Mouse (Mus musculus) forebrain, embryonic 14.5 days (tissue): Measurements from ENCODE around the gene Hoxa10. TPM values are rescaled to one million over a fixed set of nuclear protein-coding genes. Genes with fewer than 3 reads are reported as not detected.

Experiments used
- ATAC-seq: fragments of 200-750 bp; cut with Nextera tagmentation; 2 replicates; pipeline ENCODE4 v1.8.0; 2017; ENCODE audit warnings: mild to moderate bottlenecking, moderate library complexity
- DNase-seq: peaks from one replicate; pipeline ENCODE4 v3.0.0-alpha.2; 2015; ENCODE audit warnings: low spot score
- H3K27ac ChIP-seq: fragments of 300-500 bp; sonication (generic); 2 replicates; pipeline ENCODE4 v1.5.1; 2014; ENCODE audit warnings: low read depth, mild to moderate bottlenecking, control low read depth, low read length, moderate library complexity
- H3K27me3 ChIP-seq: fragments of 300-500 bp; sonication (generic); replicated peaks from 2 replicates; pipeline ENCODE4 v1.6.1; 2014; ENCODE audit warnings: low read length, control low read depth, mixed read lengths; ENCODE audit not compliant: control insufficient read depth, insufficient read depth
- H3K36me3 ChIP-seq: fragments of 300-500 bp; sonication (generic); 2 replicates; pipeline ENCODE4 v1.6.1; 2014; ENCODE audit warnings: low read length, control low read depth; ENCODE audit not compliant: control insufficient read depth, insufficient read depth
- H3K4me1 ChIP-seq: fragments of 300-500 bp; sonication (generic); 2 replicates; pipeline ENCODE4 v1.6.1; 2014; ENCODE audit warnings: antibody characterized with exemption, low read length, control low read depth; ENCODE audit not compliant: control insufficient read depth, insufficient read depth
- H3K4me2 ChIP-seq: fragments of 300-500 bp; sonication (generic); 2 replicates; pipeline ENCODE4 v1.6.1; 2014; ENCODE audit warnings: mild to moderate bottlenecking, control low read depth, low read length
- H3K4me3 ChIP-seq: fragments of 300-500 bp; sonication (generic); 2 replicates; pipeline ENCODE4 v1.5.1; 2014; ENCODE audit warnings: low read depth, low read length, control low read depth
- H3K9ac ChIP-seq: fragments of 300-500 bp; sonication (generic); 2 replicates; pipeline ENCODE4 v1.6.1; 2014; ENCODE audit warnings: mild to moderate bottlenecking, low read length, control low read depth, moderate library complexity
- H3K9me3 ChIP-seq: fragments of 300-500 bp; sonication (generic); replicated peaks from 2 replicates; pipeline ENCODE4 v1.6.1; 2016; ENCODE audit warnings: low read length, control low read depth, mixed read lengths; ENCODE audit not compliant: control insufficient read depth
- WGBS: fragments of 180-500 bp; shearing (Covaris S2); extraction: QIAGEN DNeasy Blood & Tissue Kit; methylation state at CpG from one replicate; pipeline ENCODE4 v1.1.7; 2014; 5-methylcytosine and 5-hydroxymethylcytosine counted together
- polyA plus RNA-seq: library from polyadenylated mRNA; unstranded; fragments of >200 nt; fragmentation: Nextera tagmentation; extraction: Ambion mirVana; gene quantifications from 2 replicates; pipeline ENCODE4 v1.2.1, GENCODE M21; 2014

Gene Hoxa10
- polyA plus RNA-seq, 1 experiment from 2014 or later, result not detected

- peaks cover 98% of the 10 kb centered on the region for H3K27me3 ChIP-seq
- H3K9ac ChIP-seq, result no peak overlapping the region
- H3K4me2 ChIP-seq, result no peak overlapping the region
- H3K27ac ChIP-seq, result no peak overlapping the region
- no peaks in the 10 kb centered on the region for H3K9me3 ChIP-seq
- DNase-seq (peak; percentile 88), ATAC-seq (peak; percentile 73)
- no peaks in the 10 kb centered on the region for H3K4me1 ChIP-seq
- H3K4me3 ChIP-seq, result no peak overlapping the region
- H3K36me3 ChIP-seq, result no peaks in the 10 kb centered on the region
- WGBS, result 1% methylated on average over 37 of the region's 37 CpGs
These were observed 29.3 kb downstream of the Hoxa10 start for GRCm38 (mm10) chr6:52211170-52211935.

DNA sequence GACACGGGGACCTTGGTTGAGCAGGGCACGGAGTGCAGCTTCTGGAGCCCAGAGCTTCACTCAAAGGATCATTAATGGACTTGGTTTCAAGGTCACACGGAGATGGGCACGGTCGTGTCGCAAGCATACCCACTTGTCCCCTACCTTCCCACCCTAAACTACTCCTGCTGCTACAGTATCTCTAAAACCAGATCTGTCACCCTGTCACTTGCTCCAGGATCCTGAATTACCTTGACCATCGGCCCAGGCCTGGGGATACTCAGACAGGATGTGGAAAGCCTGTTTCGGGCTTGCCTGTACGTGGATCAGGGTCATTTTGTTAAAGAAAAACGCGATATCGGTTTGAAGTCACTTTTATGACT, 31.0 kb downstream of the Hoxa10 start:
- no peak for DNase-seq
- Histone ChIP-seq H3K36me3 (no peaks in the 10 kb centered on the region), H3K27me3 (peaks cover 97% of the 10 kb centered on the region), H3K4me3 (no peak overlapping the region), H3K9ac (no peak overlapping the region), H3K4me1 (no peaks in the 10 kb centered on the region), H3K4me2 (no peak overlapping the region), H3K9me3 (no peaks in the 10 kb centered on the region), H3K27ac (no peak overlapping the region)
- WGBS, result 6% methylated on average over 12 of the region's 12 CpGs
- no peak for ATAC-seq

DNA sequence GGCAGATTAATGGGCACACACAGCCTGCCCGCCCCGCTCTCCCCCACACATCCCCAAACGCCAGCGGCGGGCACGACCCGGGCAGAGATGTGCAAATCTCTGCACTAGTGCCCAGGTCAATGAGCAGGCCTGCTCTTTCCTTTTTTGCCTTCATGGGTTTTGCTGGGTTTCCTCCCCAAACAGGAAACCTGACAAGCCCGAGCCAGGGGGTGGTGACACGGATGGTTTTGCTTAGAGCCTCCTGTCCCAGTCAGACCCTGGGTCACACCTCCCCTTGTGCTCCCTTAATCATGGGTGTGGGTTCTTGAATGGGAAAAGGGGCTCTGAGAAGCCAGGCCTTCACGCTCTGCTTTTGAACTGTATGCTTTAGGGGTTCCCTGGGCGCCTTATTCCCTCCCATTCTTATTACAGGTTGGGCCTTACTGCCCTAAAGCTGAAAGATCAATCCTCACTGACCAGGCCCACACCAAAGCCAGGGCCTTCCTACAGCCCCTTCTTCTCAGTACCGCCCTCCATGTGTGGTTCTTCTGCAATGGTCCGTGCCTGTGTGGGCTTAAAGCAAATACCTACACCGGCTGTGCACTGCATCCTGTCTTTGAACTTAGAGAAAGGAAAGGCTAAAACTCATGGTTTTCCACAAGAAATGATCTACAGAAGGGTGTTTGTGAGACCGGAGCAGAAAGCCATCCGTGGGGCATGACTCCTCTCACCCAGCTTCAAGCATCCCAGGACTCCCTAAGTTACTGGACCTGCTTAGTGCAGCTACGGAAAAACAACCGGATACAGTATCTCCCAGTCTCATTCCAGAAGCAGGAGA, 31.6 kb downstream of the Hoxa10 start:
- no peaks in the 10 kb centered on the region for H3K4me1 ChIP-seq
- no peak overlapping the region for H3K4me3 ChIP-seq
- no peaks in the 10 kb centered on the region for H3K9me3 ChIP-seq
- DNase-seq (no peak), ATAC-seq (no peak)
- WGBS, result 3% methylated on average over 18 of the region's 18 CpGs
- no peak overlapping the region for H3K4me2 ChIP-seq
- peaks cover 97% of the 10 kb centered on the region for H3K27me3 ChIP-seq
- no peaks in the 10 kb centered on the region for H3K36me3 ChIP-seq
- no peak overlapping the region for H3K9ac ChIP-seq
- no peak overlapping the region for H3K27ac ChIP-seq

- no peak within 1 kb of the TSS for H3K4me2 ChIP-seq
- H3K4me1 ChIP-seq, result no peaks in the 10 kb centered on the region
- no peak for ATAC-seq
- no peaks in the 10 kb centered on the region for H3K9me3 ChIP-seq
- no peak for DNase-seq
- peaks cover 97% of the 10 kb centered on the region for H3K27me3 ChIP-seq
- H3K4me3 ChIP-seq, result no peak within 1 kb of the TSS
- H3K27ac ChIP-seq, result no peak within 1 kb of the TSS
- WGBS, result under 1% methylated on average over 47 of the region's 47 CpGs
- H3K9ac ChIP-seq, result no peak within 1 kb of the TSS
- H3K36me3 ChIP-seq, result no peaks in the 10 kb centered on the region
These were observed 32.4 kb downstream of the Hoxa10 start, which contains the start of gene Hoxa6 for GRCm38 (mm10) chr6:52208072-52208867. Gene Hoxa6 (minus strand): TSS chr6:52208722.

- no peak for DNase-seq
- peaks cover 97% of the 10 kb centered on the region for H3K27me3 ChIP-seq
- no peak overlapping the region for H3K9ac ChIP-seq
- no peak overlapping the region for H3K4me3 ChIP-seq
- H3K4me2 ChIP-seq, result no peak overlapping the region
- no peaks in the 10 kb centered on the region for H3K4me1 ChIP-seq
- no peaks in the 10 kb centered on the region for H3K36me3 ChIP-seq
- H3K9me3 ChIP-seq, result no peaks in the 10 kb centered on the region
- no peak overlapping the region for H3K27ac ChIP-seq
- no peak for ATAC-seq
These were observed 33.0 kb downstream of the Hoxa10 start for GRCm38 (mm10) chr6:52207684-52207976.

DNA sequence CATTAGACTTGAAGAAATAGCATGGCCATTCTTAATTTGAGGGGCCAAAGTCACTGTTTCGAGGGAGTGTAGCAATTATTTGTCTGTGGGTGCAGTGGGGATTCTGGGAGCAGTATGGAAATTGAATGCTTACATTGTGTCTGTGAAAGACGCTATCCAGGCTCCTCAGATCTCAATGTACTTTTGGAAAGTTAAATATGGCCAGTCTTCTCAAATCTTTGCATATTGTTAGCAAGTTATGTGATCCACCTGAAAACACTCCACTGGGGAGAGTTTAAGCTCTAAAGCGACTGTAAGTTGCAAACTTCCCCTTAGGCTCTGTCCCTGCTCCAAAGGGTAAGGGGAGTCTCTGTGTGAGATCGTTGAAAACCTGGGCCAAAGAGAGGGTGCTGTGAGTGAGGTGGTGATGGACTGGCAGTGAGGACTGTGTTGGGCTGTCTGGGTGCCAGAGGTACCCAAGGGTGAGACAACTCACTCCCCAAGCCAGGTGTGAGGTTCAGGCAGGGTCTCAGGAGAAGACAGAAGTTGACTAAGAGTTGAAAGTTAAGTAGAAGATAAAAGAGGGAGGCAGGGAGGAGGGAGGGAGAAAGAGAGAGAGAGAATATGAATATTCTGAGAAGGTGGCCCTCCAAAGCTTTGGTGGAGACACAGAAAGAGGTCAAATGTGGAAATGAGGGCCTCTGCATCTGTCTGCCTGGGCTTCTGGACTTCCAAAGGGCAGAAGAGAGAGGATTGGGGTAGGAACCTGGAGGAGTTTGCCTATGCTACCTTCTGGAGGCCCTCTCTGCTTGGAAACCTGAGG, 33.6 kb downstream of the Hoxa10 start:
- H3K9ac ChIP-seq, result no peak overlapping the region
- DNase-seq (no peak), ATAC-seq (no peak)
- H3K27me3 ChIP-seq, result peaks cover 97% of the 10 kb centered on the region
- no peaks in the 10 kb centered on the region for H3K36me3 ChIP-seq
- H3K4me3 ChIP-seq, result no peak overlapping the region
- no peak overlapping the region for H3K27ac ChIP-seq
- H3K4me2 ChIP-seq, result no peak overlapping the region
- WGBS, result 1% methylated on average over 4 of the region's 4 CpGs
- no peaks in the 10 kb centered on the region for H3K9me3 ChIP-seq
- H3K4me1 ChIP-seq, result no peaks in the 10 kb centered on the region

- H3K4me3 ChIP-seq, result no peak overlapping the region
- DNase-seq, result no peak
- H3K9ac ChIP-seq, result no peak overlapping the region
- H3K27me3 ChIP-seq, result peaks cover 97% of the 10 kb centered on the region
- no peaks in the 10 kb centered on the region for H3K9me3 ChIP-seq
- no peaks in the 10 kb centered on the region for H3K36me3 ChIP-seq
- H3K27ac ChIP-seq, result no peak overlapping the region
- H3K4me1 ChIP-seq, result no peaks in the 10 kb centered on the region
- ATAC-seq, result no peak
- no peak overlapping the region for H3K4me2 ChIP-seq
- WGBS, result under 1% methylated on average over 55 of the region's 55 CpGs
These were observed 34.7 kb downstream of the Hoxa10 start for GRCm38 (mm10) chr6:52205638-52206621.
